In the genomic region with DNA sequence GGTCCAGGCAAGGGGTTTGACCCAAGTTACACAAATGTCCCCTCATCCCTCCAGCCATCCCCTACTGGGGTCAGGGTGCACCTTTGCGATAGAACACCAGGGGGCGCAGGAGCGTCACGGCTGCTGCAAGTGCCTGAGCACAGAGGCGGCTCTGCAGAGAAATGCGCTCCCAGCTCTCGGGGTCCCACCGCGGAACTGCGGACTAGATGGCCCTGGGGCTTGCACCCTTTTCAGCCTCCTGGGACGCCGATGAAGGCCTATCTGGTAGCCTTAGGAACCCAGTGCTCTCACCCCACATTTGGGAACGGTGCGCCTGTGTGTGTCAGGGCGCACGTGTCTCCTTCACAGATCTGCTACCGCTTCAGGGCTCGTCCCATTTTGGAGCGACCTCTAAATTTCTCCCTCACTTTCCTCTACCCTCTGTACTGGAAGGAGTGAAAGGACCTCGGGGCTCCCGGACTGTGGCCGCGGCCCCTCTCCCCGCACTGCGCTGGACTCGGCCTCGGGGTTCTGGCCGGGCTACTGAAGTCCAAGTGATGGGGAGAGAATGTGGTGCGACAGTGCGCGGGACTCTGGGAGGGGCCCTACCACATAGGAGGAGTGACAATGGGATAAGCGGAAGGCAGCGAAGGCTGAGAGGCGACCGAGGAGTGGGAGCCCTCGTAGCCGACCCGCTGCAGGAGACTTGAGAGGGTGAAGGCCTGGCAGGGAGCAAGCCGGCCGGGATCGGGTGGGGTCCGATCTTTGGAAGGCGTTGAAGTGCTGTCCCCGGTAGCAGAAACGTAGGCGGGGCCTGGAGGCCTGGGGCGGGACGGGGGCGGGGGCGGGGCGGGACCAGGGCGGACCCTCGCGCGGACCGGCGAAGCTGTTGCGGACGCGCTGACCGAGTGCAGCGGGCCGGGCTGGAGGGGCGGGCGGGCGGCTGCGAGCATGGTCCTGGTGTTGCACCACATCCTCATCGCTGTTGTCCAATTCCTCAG, we compare ENCODE assay signal across 8 mouse cellular contexts. TPM values are rescaled to one million over a fixed set of nuclear protein-coding genes. Genes with fewer than 3 reads are reported as not detected.
DNase-seq lines count a peak whose midpoint lies in the region; ATAC-seq lines count a peak whose summit lies in the region.

No protein-coding gene starts in this region.

- peak; percentile 90 for ATAC-seq in CD4-positive, CD25-positive, alpha-beta regulatory T cell, adult 4 months
- ATAC-seq in erythroid progenitor cell, adult 5-6 weeks (replicated peaks; ENCODE audit: low FRiP score, poor library complexity, severe bottlenecking), result peak; percentile 74
- peak; percentile 81 for ATAC-seq in heart, embryonic 15.5 days (replicated peaks; ENCODE audit: insufficient number of reproducible peaks, insufficient read depth, low FRiP score, low read depth)
- ATAC-seq in liver, embryonic 13.5 days (ENCODE audit: low read depth), result peak; percentile 63
- ATAC-seq in stomach, embryonic 15.5 days (ENCODE audit: insufficient read depth, low FRiP score, low read depth), result peak; percentile 61

- peak overlapping the region; percentile 75 for H3K4me3 ChIP-seq in brown adipose tissue, adult 24 weeks (ENCODE audit: insufficient read depth, low read depth, low read length)
- peak overlapping the region; percentile 61 for H3K4me3 ChIP-seq in heart, embryonic 15.5 days
- H3K4me3 ChIP-seq in liver, embryonic 13.5 days (replicated peaks), result peak overlapping the region; percentile 52
- H3K4me3 ChIP-seq in stomach, embryonic 15.5 days (replicated peaks), result peak overlapping the region; percentile 62

- DNase-seq in kidney, postnatal 14 days, result peak; percentile 89
- peak; percentile 61 for DNase-seq in liver, embryonic 13.5 days
- DNase-seq in natural killer cell, adult 2 months (ENCODE audit: low spot score in 2 of 2), result peak; percentile 87 to 89

- peak overlapping the region; percentile 97 for H3K4me2 ChIP-seq in heart, embryonic 15.5 days
- H3K4me2 ChIP-seq in liver, embryonic 13.5 days, result peak overlapping the region; percentile 77
- peak overlapping the region; percentile 100 for H3K4me2 ChIP-seq in stomach, embryonic 15.5 days

- H3K27ac ChIP-seq in brown adipose tissue, adult 24 weeks (replicated peaks; ENCODE audit: low read depth, low read length), result peak overlapping the region; percentile 95
- H3K27ac ChIP-seq in heart, embryonic 15.5 days, result no peak overlapping the region
- no peak overlapping the region for H3K27ac ChIP-seq in liver, embryonic 13.5 days
- H3K27ac ChIP-seq in stomach, embryonic 15.5 days, result no peak overlapping the region

- peaks cover 13% of the 10 kb centered on the region for H3K4me1 ChIP-seq in brown adipose tissue, adult 24 weeks (ENCODE audit: control insufficient read depth, insufficient read depth, insufficient read length, low read length)
- H3K4me1 ChIP-seq in heart, embryonic 15.5 days (replicated peaks), result peaks cover 14% of the 10 kb centered on the region
- peaks cover 5% of the 10 kb centered on the region for H3K4me1 ChIP-seq in liver, embryonic 13.5 days (replicated peaks)
- H3K4me1 ChIP-seq in stomach, embryonic 15.5 days, result no peaks in the 10 kb centered on the region

- H3K9ac ChIP-seq in heart, embryonic 15.5 days, result peak overlapping the region; percentile 47
- H3K9ac ChIP-seq in liver, embryonic 13.5 days, result peak overlapping the region; percentile 26; the same call in 1 of the 2 replicates
- no peak overlapping the region for H3K9ac ChIP-seq in stomach, embryonic 15.5 days

- no peaks in the 10 kb centered on the region for H3K9me3 ChIP-seq in heart, embryonic 15.5 days (replicated peaks)
- H3K9me3 ChIP-seq in liver, embryonic 13.5 days (replicated peaks), result no peaks in the 10 kb centered on the region
- no peaks in the 10 kb centered on the region for H3K9me3 ChIP-seq in stomach, embryonic 15.5 days

- H3K36me3 ChIP-seq in heart, embryonic 15.5 days, result no peaks in the 10 kb centered on the region
- H3K36me3 ChIP-seq in liver, embryonic 13.5 days, result no peaks in the 10 kb centered on the region
- no peaks in the 10 kb centered on the region for H3K36me3 ChIP-seq in stomach, embryonic 15.5 days

- peaks cover 65% of the 10 kb centered on the region for H3K27me3 ChIP-seq in heart, embryonic 15.5 days
- H3K27me3 ChIP-seq in liver, embryonic 13.5 days, result peaks cover 56% of the 10 kb centered on the region
- H3K27me3 ChIP-seq in stomach, embryonic 15.5 days (replicated peaks), result peaks cover 24% of the 10 kb centered on the region

- under 1% methylated on average over 45 of the region's 68 CpGs for WGBS in heart, embryonic 15.5 days
- 1% methylated on average over 68 of the region's 68 CpGs for WGBS in liver, embryonic 13.5 days (ENCODE audit: insufficient replicate concordance)
- WGBS in stomach, embryonic 15.5 days, result under 1% methylated on average over 52 of the region's 68 CpGs

RNA-seq across cellular contexts. Expression of a gene that starts 29.2 kb away (rescaled TPM):
- 10 to 100 TPM; 23.0 to 83.7 TPM for polyA plus RNA-seq in CD4-positive, CD25-positive, alpha-beta regulatory T cell, adult 4 months (2017; shearing (Covaris generic))
- 2.6 and 12.2 TPM in 2 replicates for polyA plus RNA-seq in brown adipose tissue, adult 24 weeks (2012; ENCODE audit: insufficient read depth, insufficient read length, missing spikeins)
- 15.9 and 17.2 TPM in 2 replicates for total RNA-seq in erythroid progenitor cell, adult 5-6 weeks (2015; ENCODE audit: low replicate concordance)
- total RNA-seq in erythroid progenitor cell, adult 5-6 weeks (2017; ENCODE audit: low replicate concordance), result 1.7 and 11.8 TPM in 2 replicates
- polyA plus RNA-seq in heart, embryonic 15.5 days (2015; fragmentation: Nextera tagmentation; extraction: Ambion mirVana), result 16.3 and 21.9 TPM in 2 replicates
- 4.0 and 6.7 TPM in 2 replicates for polyA plus RNA-seq in liver, embryonic 13.5 days (2015; fragmentation: Nextera tagmentation; extraction: Ambion mirVana)
- 9.1 and 15.9 TPM in 2 replicates for polyA plus RNA-seq in stomach, embryonic 15.5 days (2015; fragmentation: Nextera tagmentation; extraction: Ambion mirVana)

RNA-seq across cellular contexts. Expression of a gene that starts 40.0 kb away (rescaled TPM):
- 10 to 100 TPM in 1 of 2 experiments, not detected in 1; 33.3 TPM for polyA plus RNA-seq in CD4-positive, CD25-positive, alpha-beta regulatory T cell, adult 4 months (2017; shearing (Covaris generic))
- polyA plus RNA-seq in brown adipose tissue, adult 24 weeks (2012; ENCODE audit: insufficient read depth, insufficient read length, missing spikeins), result 16.1 TPM in 1 of 2 replicates, not detected in the other
- not detected in 2 replicates for total RNA-seq in erythroid progenitor cell, adult 5-6 weeks (2015; ENCODE audit: low replicate concordance)
- 4.2 TPM in 1 of 2 replicates, not detected in the other for total RNA-seq in erythroid progenitor cell, adult 5-6 weeks (2017; ENCODE audit: low replicate concordance)
- polyA plus RNA-seq in heart, embryonic 15.5 days (2015; fragmentation: Nextera tagmentation; extraction: Ambion mirVana), result not detected in 2 replicates
- polyA plus RNA-seq in liver, embryonic 13.5 days (2015; fragmentation: Nextera tagmentation; extraction: Ambion mirVana), result 0.31 and 3.1 TPM in 2 replicates
- 3.6 and 8.0 TPM in 2 replicates for polyA plus RNA-seq in stomach, embryonic 15.5 days (2015; fragmentation: Nextera tagmentation; extraction: Ambion mirVana)
